Mouse (Mus musculus): Measurements from ENCODE around the gene Arl15. TPM values are rescaled to one million over a fixed set of nuclear protein-coding genes. Genes with fewer than 3 reads are reported as not detected.

The Arl15 gene
- total RNA-seq, 2 experiments from 2014 or later = 4.6 to 6.2 TPM

DNA sequence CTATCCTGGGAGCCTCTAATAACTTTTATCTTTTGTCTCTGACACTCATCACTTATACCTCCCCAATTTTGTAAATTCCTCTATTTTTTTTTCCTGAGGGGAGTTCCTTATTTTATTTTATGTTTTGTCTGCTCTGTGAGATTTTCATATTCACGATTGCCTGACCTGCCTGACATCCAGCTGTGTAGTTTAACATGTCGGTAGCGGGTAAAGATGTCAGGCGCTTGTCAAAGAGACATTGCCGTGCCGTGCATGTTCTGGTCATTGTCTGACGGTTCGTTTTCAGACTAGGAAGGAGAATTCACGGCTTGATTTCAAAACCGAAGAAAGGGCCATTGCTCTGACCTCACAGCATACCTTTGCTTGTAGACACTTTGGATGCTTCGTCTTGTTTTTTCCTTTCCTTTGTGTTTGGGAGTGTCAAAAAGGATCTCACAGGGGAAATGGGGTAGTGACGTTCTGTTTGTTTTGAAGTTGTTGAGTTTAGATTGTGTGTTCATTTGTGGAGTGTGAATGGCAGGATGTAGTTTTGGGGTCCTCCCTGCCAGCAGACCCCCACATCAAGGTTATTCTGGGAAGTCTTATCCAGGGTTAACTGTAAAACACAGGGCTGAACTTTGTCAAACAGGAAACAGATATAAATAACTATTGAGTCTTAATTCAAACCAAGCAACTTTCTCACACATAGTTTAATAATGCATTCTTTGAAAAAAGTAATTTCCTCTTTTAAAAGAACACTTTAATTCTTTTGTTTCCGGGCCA is 60.4 kb downstream of the Arl15 start:
- DNase-seq = no peak
- TF ChIP-seq CTCF (IDR thresholded peaks at IDR 0.05) = no peak
- intact Hi-C loops (cut with DNase I) = no loop called here
- Histone ChIP-seq H3K27ac (peak overlapping the region; percentile 51), H3K4me3 (no peak overlapping the region)

DNA sequence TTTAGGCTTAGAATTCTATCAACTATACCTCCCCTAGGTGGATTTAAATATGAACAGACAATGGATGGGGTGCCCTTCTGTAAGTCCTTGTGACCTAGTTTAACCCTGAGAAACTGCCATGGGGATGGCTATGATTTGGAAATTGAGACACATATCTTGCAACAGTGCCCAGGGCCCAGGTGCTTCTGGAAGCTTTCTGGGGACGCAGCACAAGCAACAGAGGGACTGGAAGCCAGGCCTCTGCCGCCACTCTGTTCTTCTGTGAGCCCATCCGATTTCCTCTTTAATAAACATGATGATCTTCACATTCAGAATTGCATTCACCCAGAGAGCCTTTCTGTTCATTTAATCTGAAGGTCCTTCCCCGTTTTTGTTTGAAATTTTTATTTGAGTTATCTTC is 62.6 kb downstream of the Arl15 start:
- intact Hi-C loops (cut with DNase I) = no loop called here
- no peak for TF ChIP-seq CTCF (IDR thresholded peaks at IDR 0.05)
- Histone ChIP-seq H3K4me3 (no peak overlapping the region), H3K27ac (no peak overlapping the region)
- no peak for DNase-seq

DNA sequence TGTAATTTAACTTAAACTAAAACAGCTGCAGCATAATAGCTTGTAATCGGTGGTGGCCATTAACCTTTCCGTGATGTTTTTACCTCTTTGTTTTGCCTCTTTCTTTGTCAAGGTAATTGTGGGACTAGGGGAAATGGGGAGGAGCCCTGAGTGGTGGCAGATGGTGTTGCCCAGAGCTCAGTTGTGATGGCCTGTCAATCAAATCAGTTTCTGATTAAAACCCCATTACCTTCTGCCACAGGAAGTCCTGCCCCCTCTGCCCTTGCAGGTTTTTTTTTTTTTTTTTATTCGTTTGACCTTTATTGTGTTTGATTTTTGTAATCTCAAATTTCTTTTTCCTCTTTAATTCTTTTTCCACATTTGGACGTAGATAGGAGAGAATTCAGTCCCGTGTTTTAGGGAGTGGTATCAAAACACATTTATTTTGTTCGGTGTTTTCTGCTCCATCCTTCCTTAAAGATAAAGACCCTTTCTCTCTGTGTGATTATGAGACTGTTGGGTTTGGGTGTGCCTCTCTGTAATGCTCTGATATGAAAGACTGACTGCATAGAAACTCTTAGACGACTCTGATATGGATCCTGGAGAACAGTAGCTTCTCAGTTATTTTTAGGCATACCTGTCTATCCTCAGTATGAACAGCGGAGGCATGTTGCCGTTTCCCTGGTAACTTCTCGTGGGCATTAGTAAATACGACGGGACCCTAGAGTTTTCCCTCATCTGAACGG is 64.5 kb downstream of the Arl15 start:
- TF ChIP-seq CTCF (IDR thresholded peaks at IDR 0.05) = no peak
- Histone ChIP-seq H3K4me3 (no peak overlapping the region), H3K27ac (no peak overlapping the region)
- DNase-seq = no peak
- intact Hi-C loops (cut with DNase I) = no loop called here

DNA sequence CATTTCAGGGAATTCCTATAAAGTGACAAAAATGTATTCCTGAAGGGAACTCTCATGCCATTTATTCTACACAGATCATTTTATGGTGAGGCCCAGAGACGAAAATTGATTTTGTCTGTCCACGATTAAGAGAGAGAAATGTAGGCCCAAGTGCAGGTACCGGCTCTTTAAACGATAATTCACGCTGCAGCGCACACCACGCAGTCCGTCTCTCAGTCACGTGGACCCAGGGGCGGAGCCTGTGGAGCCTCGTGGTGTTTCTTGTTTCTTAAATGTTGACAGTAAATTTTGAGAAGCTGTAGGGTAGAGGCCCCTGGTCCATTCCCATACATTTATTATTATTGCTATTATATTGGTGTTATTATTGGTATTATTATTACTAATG is 65.1 kb downstream of the Arl15 start:
- Histone ChIP-seq H3K4me3 (no peak overlapping the region), H3K27ac (no peak overlapping the region)
- DNase-seq = no peak
- intact Hi-C loops (cut with DNase I) = no loop called here
- TF ChIP-seq CTCF (IDR thresholded peaks at IDR 0.05) = no peak

DNA sequence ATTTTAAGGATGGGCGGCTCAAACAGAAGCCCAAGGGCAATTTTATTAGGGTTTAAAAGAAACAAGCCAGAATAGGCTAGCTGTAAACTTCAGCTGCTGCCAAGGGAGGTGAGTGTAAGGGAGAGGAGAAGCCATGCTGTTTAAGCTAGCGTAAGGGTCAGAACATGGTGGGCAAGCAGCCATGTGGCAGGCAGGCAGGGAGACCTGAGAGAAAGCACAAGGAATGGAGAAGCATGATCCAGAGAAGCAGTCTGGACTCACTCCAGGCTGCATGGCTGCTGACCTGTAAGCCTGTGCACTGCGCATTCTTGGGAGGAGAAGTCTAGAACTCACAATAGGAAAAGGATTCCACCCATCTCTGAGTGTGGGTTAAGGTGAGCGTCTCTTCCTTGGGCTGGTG is 66.5 kb downstream of the Arl15 start:
- Histone ChIP-seq H3K4me3 (no peak overlapping the region), H3K27ac (no peak overlapping the region)
- intact Hi-C loops (cut with DNase I) = no loop called here
- DNase-seq = no peak
- no peak for TF ChIP-seq CTCF (IDR thresholded peaks at IDR 0.05)

DNA sequence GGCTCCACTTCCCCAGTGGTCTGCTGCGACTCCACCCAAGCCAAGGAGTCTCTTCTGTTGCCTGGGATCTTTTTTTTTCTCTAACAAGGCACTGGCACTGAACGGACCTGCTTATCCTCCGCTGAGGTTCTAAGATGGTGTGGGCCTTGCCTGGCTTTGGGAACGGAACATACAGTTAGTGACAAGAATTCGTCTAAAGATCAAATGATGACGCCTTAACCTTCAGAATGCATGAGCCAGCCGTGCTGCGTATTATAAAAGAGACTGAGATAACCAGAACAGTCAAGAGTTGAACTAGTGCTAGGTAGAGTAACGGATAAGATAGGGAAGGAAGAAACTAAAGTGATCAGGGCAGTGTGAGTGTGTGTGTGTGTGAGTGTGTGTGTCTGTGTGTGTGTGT is 66.9 kb downstream of the Arl15 start:
- intact Hi-C loops (cut with DNase I) = no loop called here
- TF ChIP-seq CTCF (IDR thresholded peaks at IDR 0.05) = no peak
- DNase-seq = no peak
- no peak overlapping the region for H3K27ac ChIP-seq
- H3K4me3 ChIP-seq = no peak overlapping the region

DNA sequence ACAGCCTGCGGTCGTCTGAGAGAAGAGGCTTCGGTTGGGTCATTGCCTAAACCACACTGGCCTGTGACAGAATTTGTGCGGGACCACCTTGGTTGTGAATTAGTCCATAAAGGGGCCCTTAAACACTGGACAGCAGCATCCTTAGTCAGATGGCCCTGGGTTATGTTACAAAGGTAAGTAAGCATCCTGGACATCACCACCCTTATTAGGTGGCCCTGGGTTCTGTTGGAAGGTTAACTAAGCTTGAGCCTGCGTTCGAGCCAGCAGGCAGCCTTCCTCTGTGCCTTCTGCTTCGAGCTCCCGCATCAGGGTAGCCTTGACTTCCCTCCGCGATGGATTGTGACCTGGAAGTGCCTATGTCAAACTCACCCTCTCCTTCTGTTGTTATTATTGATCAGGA is 68.6 kb downstream of the Arl15 start:
- H3K27ac ChIP-seq = no peak overlapping the region
- intact Hi-C loops (cut with DNase I) = no loop called here
- no peak for TF ChIP-seq CTCF (IDR thresholded peaks at IDR 0.05)
- DNase-seq = no peak
- H3K4me3 ChIP-seq = no peak overlapping the region

DNA sequence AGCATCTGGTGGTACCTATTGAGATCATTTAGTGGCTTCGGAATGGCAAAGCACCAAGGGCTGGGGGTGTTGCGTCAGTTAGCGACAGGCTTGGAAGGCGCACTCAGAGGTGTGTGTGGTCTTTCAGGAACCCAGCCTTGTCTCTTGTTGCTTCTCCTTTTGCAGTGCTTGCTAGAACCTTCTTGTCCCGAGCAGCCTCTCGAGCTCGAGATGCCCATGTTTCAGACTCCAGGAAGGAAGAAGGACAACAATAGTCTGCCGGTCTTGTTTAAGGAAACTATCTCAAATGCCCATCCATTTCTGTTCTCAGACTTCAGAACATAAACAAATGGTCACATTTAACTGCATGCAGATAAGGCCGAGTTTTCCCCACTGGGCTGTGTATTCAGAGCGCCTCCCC is 69.4 kb downstream of the Arl15 start:
- intact Hi-C loops (cut with DNase I) = loop anchor here (2.0 kb wide), 1 partner anchor 69 kb away; the partner anchor contains the start of gene Arl15
- Histone ChIP-seq H3K4me3 (no peak overlapping the region), H3K27ac (no peak overlapping the region)
- no peak for DNase-seq
- TF ChIP-seq CTCF (IDR thresholded peaks at IDR 0.05) = no peak

DNA sequence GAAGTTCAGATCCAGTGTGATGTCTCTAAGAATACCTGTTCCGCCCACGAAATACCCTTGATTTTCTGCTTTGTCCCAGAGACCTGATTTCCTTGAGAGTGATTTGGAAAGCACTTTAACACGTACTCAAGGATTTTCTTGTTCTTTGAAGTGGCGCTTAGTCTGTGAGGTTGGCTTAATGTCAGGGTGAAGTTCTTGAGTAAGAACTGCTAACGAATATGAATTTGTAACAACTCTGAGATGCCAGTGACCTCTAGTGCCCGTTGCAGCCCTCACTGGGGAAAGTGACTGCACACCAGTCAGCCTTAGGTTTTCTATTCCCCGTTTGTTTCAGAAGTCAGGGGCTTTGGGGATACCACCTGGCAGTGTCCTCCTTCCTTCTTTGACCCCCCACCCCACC is 70.0 kb downstream of the Arl15 start:
- Histone ChIP-seq H3K27ac (no peak overlapping the region), H3K4me3 (no peak overlapping the region)
- DNase-seq = peak; percentile 35
- intact Hi-C loops (cut with DNase I) = loop anchor here (2.0 kb wide), 1 partner anchor 69 kb away; the partner anchor contains the start of gene Arl15
- peak; percentile 24; the same call in 1 of the 2 replicates for TF ChIP-seq CTCF (IDR thresholded peaks at IDR 0.05)

DNA sequence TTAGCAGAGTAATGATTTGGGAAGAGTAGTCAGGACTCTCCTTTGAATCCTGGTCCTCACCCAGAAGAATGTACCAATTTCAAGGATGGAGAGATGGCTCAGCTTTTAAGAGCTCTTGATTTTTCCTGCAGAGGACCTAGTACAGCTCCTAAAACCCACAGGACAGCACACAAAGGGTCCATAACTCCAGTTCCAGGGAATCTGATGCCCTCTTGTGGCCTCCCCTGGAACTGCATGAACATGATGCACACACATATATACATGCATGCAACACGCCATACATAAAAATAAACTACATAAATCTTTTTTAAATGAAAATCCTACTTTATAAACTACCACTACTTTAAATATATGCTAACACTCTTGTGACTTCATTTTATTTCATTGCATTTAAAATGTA is 70.6 kb downstream of the Arl15 start:
- intact Hi-C loops (cut with DNase I) = loop anchor here (1.0 to 5.0 kb wide), 3 partner anchors 70 to 598 kb away; partner anchors contain the start of gene Arl15
- H3K27ac ChIP-seq = no peak overlapping the region
- H3K4me3 ChIP-seq = no peak overlapping the region
- TF ChIP-seq CTCF (IDR thresholded peaks at IDR 0.05) = peak; percentile 89
- peak; percentile 64 for DNase-seq

DNA sequence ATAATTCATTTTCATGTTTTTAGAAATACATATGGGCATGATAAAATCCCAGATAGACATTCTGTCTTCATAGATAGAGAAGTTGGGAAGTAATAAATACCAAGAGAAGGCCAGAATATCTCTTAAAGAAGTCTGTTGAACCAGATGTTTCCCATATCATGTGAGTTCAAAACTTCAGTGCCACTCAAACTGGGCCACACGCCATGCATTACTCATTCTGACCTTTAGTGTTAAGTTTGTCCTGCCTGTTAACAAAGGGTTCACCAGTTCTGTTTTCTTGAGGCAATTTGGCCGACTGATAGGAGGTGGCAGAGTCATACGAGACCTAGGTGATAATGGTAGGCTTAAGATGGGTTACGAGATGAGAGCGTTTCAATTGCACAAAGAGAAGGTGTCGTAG is 71.1 kb downstream of the Arl15 start:
- peak overlapping the region; percentile 46; the same call in 1 of the 2 replicates for H3K27ac ChIP-seq
- no peak for DNase-seq
- peak overlapping the region; percentile 54 for H3K4me3 ChIP-seq
- no peak for TF ChIP-seq CTCF (IDR thresholded peaks at IDR 0.05)
- intact Hi-C loops (cut with DNase I) = loop anchor here (1.0 to 5.0 kb wide), 3 partner anchors 71 to 598 kb away; partner anchors contain the start of gene Arl15

DNA sequence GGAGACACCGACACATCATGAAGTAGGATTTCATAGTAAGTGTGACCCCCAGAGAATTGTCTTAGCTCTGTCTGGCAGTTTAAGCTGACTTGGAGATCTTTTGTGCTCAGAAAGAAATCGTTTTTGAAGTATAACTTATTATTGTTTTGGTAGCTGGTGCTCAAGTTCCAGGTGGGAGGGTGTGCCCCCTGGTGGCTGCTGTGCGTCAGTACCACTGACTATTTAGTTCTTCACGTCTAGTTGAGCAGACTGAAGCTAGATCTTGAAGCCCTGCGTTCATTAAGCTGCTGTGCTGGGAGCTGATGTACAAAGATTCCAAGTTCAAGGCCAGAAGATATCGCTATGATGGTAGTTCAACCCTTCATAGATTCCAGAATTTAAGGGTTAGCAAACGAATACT is 71.5 kb downstream of the Arl15 start:
- H3K4me3 ChIP-seq = peak overlapping the region; percentile 54
- H3K27ac ChIP-seq = peak overlapping the region; percentile 46; the same call in 1 of the 2 replicates
- TF ChIP-seq CTCF (IDR thresholded peaks at IDR 0.05) = peak; percentile 95
- DNase-seq = peak; percentile 69
- intact Hi-C loops (cut with DNase I) = loop anchor here (1.0 to 5.0 kb wide), 3 partner anchors 71 to 599 kb away; partner anchors contain the start of gene Arl15

DNA sequence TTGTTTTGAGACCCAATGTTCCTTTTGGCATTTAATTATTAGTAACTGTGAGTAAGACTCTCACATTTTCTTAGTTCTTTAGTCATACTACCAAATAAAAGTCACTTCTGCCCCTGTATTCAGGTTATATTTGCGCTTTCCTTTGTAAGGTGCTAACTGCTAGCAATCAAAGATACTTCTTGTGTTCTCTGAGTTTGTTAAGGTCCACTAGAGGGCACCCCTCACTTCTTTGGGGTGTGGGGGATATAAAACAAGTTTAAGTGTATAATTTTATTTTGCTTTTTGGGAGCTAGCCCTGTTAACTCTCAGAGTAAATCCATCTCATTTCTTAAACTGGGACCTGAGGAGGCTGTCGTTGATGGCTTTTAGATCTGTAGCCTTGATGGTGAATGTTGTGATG is 73.4 kb downstream of the Arl15 start:
- TF ChIP-seq CTCF (IDR thresholded peaks at IDR 0.05) = peak; percentile 53
- Histone ChIP-seq H3K27ac (no peak overlapping the region), H3K4me3 (no peak overlapping the region)
- intact Hi-C loops (cut with DNase I) = loop anchor here (5.0 kb wide), 1 partner anchor 600 kb away; no protein-coding TSS in a partner anchor
- no peak for DNase-seq
